Mouse (Mus musculus) ES-E14 (cell line): ENCODE data around the gene Slc36a2. TPM values are rescaled to one million over a fixed set of nuclear protein-coding genes. Genes with fewer than 3 reads are reported as not detected.
"Not testable (repeated sequence)": the region's sequence is repeated elsewhere in the genome, so short reads cannot be mapped to it uniquely, and the experiment has no call there.

ENCODE experiments used
- DNase-seq: peaks from one replicate; pipeline ENCODE4 v3.0.0-alpha.2; 2013; ENCODE audit warnings: low read depth, low spot score
- H3K27ac ChIP-seq: 2 replicates; pipeline ENCODE4 v1.5.1; 2012; ENCODE audit warnings: low read depth, mild to moderate bottlenecking, low read length, moderate library complexity, mixed read lengths; ENCODE audit not compliant: poor library complexity, insufficient read depth, severe bottlenecking
- H3K36me3 ChIP-seq: 2 replicates; pipeline ENCODE4 v1.6.1; 2012; ENCODE audit warnings: mild to moderate bottlenecking, low read length, moderate library complexity, mixed read lengths; ENCODE audit not compliant: control insufficient read depth, poor library complexity, insufficient read depth, severe bottlenecking
- H3K4me1 ChIP-seq, 2 experiments: fragments of 150-350 bp in 1 of 2; sonication (generic) in 1 of 2; 2 replicates each; pipeline ENCODE4 v1.6.1; 2012; ENCODE audit warnings: low read length in 2 of 2, mild to moderate bottlenecking in 1 of 2, mixed read lengths in 1 of 2; ENCODE audit not compliant: control insufficient read depth in 2 of 2, insufficient read depth in 2 of 2, poor library complexity in 1 of 2
- H3K4me3 ChIP-seq, 2 experiments: fragments of 150-350 bp in 1 of 2; sonication (generic) in 1 of 2; 2 replicates each; pipeline ENCODE4 v1.5.1; 2012; ENCODE audit warnings: low read length in 2 of 2, low read depth in 1 of 2, mild to moderate bottlenecking in 1 of 2, mixed read lengths in 1 of 2; ENCODE audit not compliant: insufficient read depth in 1 of 2, poor library complexity in 1 of 2, severe bottlenecking in 1 of 2
- H3K9ac ChIP-seq: 2 replicates; pipeline ENCODE4 v1.6.1; 2012; ENCODE audit warnings: low read depth, mild to moderate bottlenecking, low read length, mixed read lengths; ENCODE audit not compliant: poor library complexity, insufficient read depth, severe bottlenecking
- H3K9me3 ChIP-seq: fragments of 150-350 bp; sonication (generic); 2 replicates; pipeline ENCODE4 v1.6.1; 2012; ENCODE audit warnings: low read depth, mild to moderate bottlenecking, low read length; ENCODE audit not compliant: control insufficient read depth, insufficient read depth
- CHD2 ChIP-seq: IDR thresholded peaks from 2 replicates; pipeline ENCODE4 v1.6.1; 2014; ENCODE audit warnings: mild to moderate bottlenecking, low read depth, low read length, inconsistent platforms
- HCFC1 ChIP-seq: IDR thresholded peaks from 2 replicates; pipeline ENCODE4 v1.6.1; 2012; ENCODE audit warnings: low read length, inconsistent platforms, borderline replicate concordance; ENCODE audit not compliant: insufficient read depth
- MAFK ChIP-seq: IDR thresholded peaks from 2 replicates; pipeline ENCODE4 v1.6.1; 2014; ENCODE audit warnings: mild to moderate bottlenecking, low read depth, low read length, inconsistent platforms; ENCODE audit not compliant: insufficient read depth
- ZC3H11A ChIP-seq: IDR thresholded peaks from 2 replicates; pipeline ENCODE4 v1.6.1; 2012; ENCODE audit warnings: low read depth, mild to moderate bottlenecking, inconsistent platforms, low read length, borderline replicate concordance
- ZNF384 ChIP-seq: IDR thresholded peaks from 2 replicates; pipeline ENCODE4 v1.6.1; 2012; ENCODE audit warnings: low read depth, low read length, inconsistent platforms
- in situ Hi-C, 2 experiments: fragments of 600-800 bp; cut with MboI; formaldehyde crosslinking; loops; one replicate each; pipeline ENCODE4 v1.15.1; 2025; ENCODE audit warnings: low sequenced_read_pairs in 2 of 2, inconsistent platforms in 1 of 2; ENCODE audit not compliant: unreplicated experiment in 2 of 2
- total RNA-seq: library from RNA; depleted of rRNA; stranded (reverse); fragments of 300-350 nt; gene quantifications from 2 replicates; pipeline ENCODE4 v1.2.3, GENCODE M21; 2012

The Slc36a2 gene
- total RNA-seq, 1 experiment: 0.09 TPM

DNA sequence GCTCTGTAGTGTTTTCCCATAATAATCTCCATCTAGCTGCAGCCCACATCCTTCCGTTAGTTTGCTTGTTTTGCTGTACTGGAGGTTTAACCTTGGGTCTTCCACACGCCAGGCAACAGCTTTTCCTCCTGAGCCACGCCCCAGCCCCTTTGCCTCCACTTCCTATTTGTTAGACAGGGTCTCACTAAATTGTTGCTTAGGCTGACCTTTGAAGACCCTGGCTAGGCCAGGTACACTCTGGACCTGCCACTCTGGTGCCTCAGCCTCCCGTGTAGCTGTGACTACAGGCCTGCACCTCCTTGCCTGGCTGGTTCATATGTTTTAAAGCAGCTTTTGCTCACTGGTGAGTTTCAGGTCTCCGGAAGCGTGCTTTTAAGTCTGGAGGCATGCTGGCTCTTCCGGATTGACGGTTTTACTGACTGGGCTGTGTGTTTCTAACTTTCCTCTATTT is 64.0 kb downstream of the Slc36a2 start:
- no peak overlapping the region for H3K27ac ChIP-seq

DNA sequence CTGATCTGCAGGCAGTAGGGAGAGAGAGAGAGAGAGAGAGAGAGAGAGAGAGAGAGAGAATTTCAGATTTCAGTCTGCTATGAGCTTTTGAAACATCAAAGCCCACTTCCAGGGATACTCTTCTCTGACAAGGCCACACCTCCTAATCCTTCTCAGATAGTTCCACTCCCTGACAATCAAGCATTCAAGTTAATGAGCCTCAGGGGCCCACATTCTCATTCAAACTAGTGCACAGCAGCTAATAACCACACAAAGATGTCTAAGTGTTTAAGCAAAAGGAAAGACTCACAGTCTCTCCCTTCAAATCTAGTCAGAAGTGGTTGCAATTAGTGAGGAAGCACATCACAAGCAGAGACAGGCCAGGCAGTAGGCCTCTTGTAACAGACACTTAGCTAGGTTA is 64.6 kb downstream of the Slc36a2 start:
- no peak for DNase-seq
- H3K4me3 ChIP-seq: no peak overlapping the region
- in situ Hi-C loops: no loop called here
- H3K4me1 ChIP-seq: no peaks in the 10 kb centered on the region; a peak in 1 of 4 replicates
- no peaks in the 10 kb centered on the region for H3K9me3 ChIP-seq
- no peak overlapping the region for H3K27ac ChIP-seq
- TF ChIP-seq ZNF384 (no peak), MAFK (no peak), HCFC1 (no peak), ZC3H11A (no peak), CHD2 (no peak)
- H3K9ac ChIP-seq: no peak overlapping the region
- no peaks in the 10 kb centered on the region for H3K36me3 ChIP-seq

More for the DNA sequence above, 64.0 kb downstream of the Slc36a2 start:
- Histone ChIP-seq H3K36me3 (no peaks in the 10 kb centered on the region), H3K4me1 (no peaks in the 10 kb centered on the region; a peak in 1 of 4 replicates), H3K4me3 (no peak overlapping the region), H3K9ac (no peak overlapping the region), H3K9me3 (no peaks in the 10 kb centered on the region)
- no peak for TF ChIP-seq MAFK
- no peak for TF ChIP-seq ZNF384
- TF ChIP-seq CHD2: no peak
- no peak for TF ChIP-seq ZC3H11A
- TF ChIP-seq HCFC1: no peak
- in situ Hi-C loops: no loop called here
- DNase-seq: no peak

DNA sequence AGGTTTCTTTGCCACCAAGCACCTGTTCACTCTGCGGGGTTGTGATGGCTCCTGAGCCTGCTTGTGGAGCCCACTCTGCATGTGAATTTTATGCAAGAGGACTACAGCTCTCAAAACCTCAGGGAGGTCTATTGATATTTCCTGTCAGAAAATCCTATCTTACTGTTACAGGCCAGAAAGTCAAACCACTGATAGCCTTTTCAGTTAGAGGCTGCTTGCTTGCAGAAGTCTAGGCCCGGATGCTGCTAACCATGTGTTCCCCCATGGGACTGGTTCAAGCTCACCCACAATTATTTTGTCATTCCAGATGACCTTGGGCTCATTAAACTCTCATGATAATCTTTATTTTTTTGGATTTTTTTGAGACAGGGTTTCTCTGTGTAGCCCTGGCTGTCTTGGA is 67.8 kb downstream of the Slc36a2 start:
- DNase-seq: no peak
- in situ Hi-C loops: no loop called here
- no peaks in the 10 kb centered on the region for H3K36me3 ChIP-seq
- no peak overlapping the region for H3K27ac ChIP-seq
- no peaks in the 10 kb centered on the region for H3K9me3 ChIP-seq
- H3K4me1 ChIP-seq: peaks cover 4 to 7% of the 10 kb centered on the region in 2 experiments
- TF ChIP-seq ZNF384: no peak
- no peak for TF ChIP-seq CHD2
- TF ChIP-seq MAFK: no peak
- no peak for TF ChIP-seq ZC3H11A
- no peak for TF ChIP-seq HCFC1
- no peak overlapping the region for H3K9ac ChIP-seq
- no peak overlapping the region for H3K4me3 ChIP-seq

DNA sequence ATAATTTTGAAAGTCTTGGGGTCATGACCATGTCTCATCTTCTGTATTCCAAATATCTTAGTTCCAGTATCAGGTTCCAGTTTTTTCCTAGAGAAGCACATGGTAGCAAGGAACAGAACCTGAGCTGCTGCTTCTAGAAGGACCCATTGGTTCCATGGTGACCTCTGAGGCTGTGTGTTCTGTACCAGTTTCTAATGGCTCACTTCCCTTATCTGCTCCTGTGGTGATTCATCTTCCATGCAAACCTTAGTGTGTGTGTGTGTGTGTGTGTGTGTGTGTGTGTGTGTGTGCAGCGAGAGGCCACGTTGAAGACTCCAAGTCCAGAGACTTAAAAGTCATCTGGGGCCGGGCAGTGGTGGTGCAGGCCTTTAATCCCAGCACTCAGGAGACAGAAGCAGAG is 68.9 kb downstream of the Slc36a2 start:
- no peaks in the 10 kb centered on the region for H3K9me3 ChIP-seq
- in situ Hi-C loops: no loop called here
- no peaks in the 10 kb centered on the region for H3K36me3 ChIP-seq
- no peak overlapping the region for H3K4me3 ChIP-seq
- DNase-seq: no peak
- H3K27ac ChIP-seq: no peak overlapping the region
- no peak for TF ChIP-seq HCFC1
- no peak for TF ChIP-seq ZNF384
- no peak for TF ChIP-seq CHD2
- TF ChIP-seq MAFK: no peak
- no peak for TF ChIP-seq ZC3H11A
- H3K9ac ChIP-seq: no peak overlapping the region
- peaks cover 4 to 7% of the 10 kb centered on the region in 2 experiments for H3K4me1 ChIP-seq

DNA sequence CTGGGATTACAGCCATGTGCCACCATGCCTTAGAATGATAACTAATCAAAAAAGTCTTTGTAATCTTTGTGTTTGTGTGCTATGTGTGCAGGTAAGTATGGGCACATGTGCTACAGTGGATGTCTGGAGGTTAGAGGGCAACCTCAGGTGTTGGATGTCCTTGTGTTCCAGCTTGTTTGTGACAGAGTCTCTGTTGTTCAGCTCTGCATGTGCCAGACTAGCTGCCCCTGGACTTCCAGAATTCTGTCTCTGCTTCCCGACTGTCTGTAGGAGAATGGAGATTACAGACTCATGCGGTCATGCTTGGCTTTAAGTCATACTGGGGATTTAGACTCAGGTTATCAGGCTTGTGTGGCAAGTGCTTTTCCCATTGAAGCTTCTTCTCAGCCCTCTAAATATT is 70.6 kb downstream of the Slc36a2 start:
- peak overlapping the region; percentile 64 for H3K9ac ChIP-seq
- no peak for TF ChIP-seq CHD2
- no peak for TF ChIP-seq HCFC1
- TF ChIP-seq ZNF384: no peak
- TF ChIP-seq MAFK: no peak
- no peak for TF ChIP-seq ZC3H11A
- H3K36me3 ChIP-seq: no peaks in the 10 kb centered on the region
- DNase-seq: no peak
- peak overlapping the region; percentile 9 to 58 for H3K4me3 ChIP-seq
- peak overlapping the region; percentile 55; the same call in 1 of the 2 replicates for H3K27ac ChIP-seq
- in situ Hi-C loops: no loop called here
- peaks cover 4 to 7% of the 10 kb centered on the region in 2 experiments for H3K4me1 ChIP-seq
- H3K9me3 ChIP-seq: no peaks in the 10 kb centered on the region

DNA sequence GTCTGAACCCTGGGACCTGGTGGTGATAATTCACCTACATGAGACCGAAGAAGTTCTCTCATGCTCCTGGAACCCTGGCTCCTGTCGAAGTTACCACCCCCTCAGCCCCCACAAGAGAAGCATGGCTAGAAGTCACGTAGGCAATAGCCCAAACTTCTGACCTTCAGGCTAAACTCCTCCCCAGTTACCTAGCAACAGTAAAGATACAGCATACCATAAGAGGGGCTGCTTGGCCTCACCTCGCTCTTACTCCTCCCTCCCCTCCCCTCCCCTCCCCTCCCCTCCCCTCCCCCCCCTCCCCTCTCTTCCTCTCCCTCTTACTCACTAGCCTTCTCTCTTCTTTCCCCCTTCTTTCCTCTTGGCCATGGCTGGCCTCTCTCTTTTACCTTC is 71.0 kb downstream of the Slc36a2 start:
- H3K9me3 ChIP-seq, H3K36me3 ChIP-seq, H3K4me1 ChIP-seq, in situ Hi-C loops, DNase-seq: not testable (repeated sequence)
- Histone ChIP-seq H3K9ac (peak overlapping the region; percentile 64; the same call in 1 of the 2 replicates), H3K27ac (peak overlapping the region; percentile 58), H3K4me3 (peak overlapping the region; percentile 55 to 58)
